Mouse (Mus musculus): ENCODE data around the gene Tex19.2.

DNA sequence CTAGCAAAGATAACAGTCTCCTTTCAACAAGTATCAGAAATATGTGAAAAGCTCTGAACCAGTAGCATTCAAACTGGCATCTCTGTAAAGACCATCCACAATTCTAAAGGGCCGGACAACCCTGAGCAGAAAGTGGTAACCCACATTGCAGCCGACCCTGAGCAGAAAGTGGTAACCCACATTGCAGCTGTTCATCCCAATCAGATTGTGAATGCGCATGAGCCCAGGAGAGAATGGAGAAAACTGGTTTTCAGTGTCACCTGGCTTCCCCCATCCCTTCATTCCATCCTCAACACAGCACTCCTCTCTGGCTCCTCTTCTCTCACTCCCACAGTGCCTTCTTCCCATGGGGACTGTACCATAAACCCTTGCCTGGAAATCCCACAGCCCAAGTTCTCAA, 9.0 kb upstream of the Tex19.2 start:
- TF ChIP-seq CTCF (conservative IDR thresholded peaks at IDR 0.05; ENCODE audit: insufficient read depth, insufficient read length, low read depth, low read length) (no peak), POLR2A (IDR thresholded peaks at IDR 0.05; ENCODE audit: low read depth, low read length) (no peak)

Data from kidney, adult 2 months (tissue).